Mouse (Mus musculus) C2C12 (cell line): Measurements from ENCODE around the gene Tsacc.

Experiments
- CEBPB ChIP-seq: IDR thresholded peaks from one replicate; pipeline ENCODE4 v1.6.1; 2011; ENCODE audit warnings: low read depth, mild to moderate bottlenecking, control low read depth, moderate library complexity
- CTCF ChIP-seq: IDR thresholded peaks from one replicate; pipeline ENCODE4 v1.5.1; 2011; ENCODE audit not compliant: control insufficient read depth, insufficient read depth, insufficient read length
- FOSL1 ChIP-seq: IDR thresholded peaks from one replicate; pipeline ENCODE4 v1.8.0; 2011; ENCODE audit warnings: mild to moderate bottlenecking, low read length; ENCODE audit not compliant: poor library complexity, insufficient read depth, severe bottlenecking
- MAX ChIP-seq: IDR thresholded peaks from one replicate; pipeline ENCODE4 v1.6.1; 2011; ENCODE audit warnings: mild to moderate bottlenecking, control low read depth
- MYOD1 ChIP-seq: IDR thresholded peaks from one replicate; pipeline ENCODE4 v1.6.1; 2011; ENCODE audit warnings: low read depth; ENCODE audit not compliant: control insufficient read depth, insufficient read length
- MYOG ChIP-seq: IDR thresholded peaks from one replicate; pipeline ENCODE4 v1.6.1; 2011; ENCODE audit not compliant: control insufficient read depth, insufficient read length; ENCODE audit errors: extremely low read depth
- USF1 ChIP-seq: IDR thresholded peaks from one replicate; pipeline ENCODE4 v1.6.1; 2011; ENCODE audit warnings: low read depth, mild to moderate bottlenecking, control low read depth, moderate library complexity

DNA sequence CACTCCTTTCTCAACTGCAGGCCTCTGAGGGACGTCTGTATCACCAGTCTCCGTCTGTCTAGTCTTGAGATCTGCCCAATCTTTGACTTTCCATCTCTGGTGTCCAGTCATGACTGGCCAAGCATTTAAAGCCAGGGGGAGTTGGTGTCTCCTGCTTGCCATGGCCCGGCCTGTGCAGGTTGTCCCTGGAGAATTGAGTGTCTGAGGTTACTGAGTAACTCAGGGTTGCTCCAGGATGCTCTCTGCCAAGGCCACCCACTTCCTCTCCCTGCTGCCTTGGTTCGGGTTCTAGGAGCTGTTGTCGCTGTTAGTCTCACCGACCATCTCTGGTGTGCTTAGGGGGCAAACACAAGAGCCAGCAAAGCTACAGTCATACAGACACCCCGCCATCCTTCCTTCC is 40.4 kb downstream of the Tsacc start:
- TF ChIP-seq CTCF (no peak), MYOG (no peak), MAX (no peak), USF1 (no peak), CEBPB (no peak), FOSL1 (no peak), MYOD1 (no peak)
